Mouse (Mus musculus): Measurements from ENCODE around the gene Clnk.
"Not testable (repeated sequence)": the region's sequence is repeated elsewhere in the genome, so short reads cannot be mapped to it uniquely, and the experiment has no call there.

Clnk gene

DNA sequence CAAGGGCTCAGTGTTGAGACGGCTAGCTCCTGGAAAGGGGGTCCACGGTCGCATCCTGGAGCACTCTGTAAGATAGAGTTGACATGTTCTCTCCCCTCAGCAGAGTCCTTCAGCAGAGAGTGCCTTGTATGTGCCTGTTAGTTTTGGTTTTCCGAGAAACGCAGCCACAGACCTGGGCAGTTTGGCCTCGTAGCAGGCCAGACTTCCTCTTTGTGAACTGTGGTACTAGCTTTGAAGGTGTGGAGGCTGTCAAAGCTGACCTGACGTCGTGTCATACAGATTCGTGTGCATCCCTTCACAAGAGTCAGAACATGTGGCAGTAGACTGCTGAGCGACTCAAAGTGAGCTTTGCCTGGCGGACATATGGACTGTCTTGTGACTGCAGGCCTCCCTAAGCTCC is at the start of gene Clnk:
Clnk (minus strand) TSS at position 191 of the 400 bp plus-strand sequence.
- no peak for DNase-seq (ENCODE audit: low read depth, low spot score)

DNA sequence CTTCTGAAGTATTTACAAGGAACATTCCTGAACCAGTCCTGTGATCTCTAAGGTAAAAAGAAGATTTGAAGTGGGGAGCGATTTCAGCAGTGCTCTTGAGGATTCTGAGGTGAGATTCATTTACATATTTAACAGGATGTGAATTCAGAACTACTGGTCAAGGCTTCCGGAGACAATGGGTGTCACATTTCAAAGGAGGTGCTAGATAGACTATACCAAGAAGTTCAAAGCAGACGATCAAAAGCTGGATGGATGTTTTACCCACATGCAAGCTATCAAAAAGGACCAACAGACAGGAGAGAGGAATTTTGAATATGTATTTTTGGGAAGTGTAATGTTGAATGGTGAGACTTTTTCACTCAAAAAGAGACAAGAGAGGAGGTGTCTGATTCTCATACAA is 28.7 kb upstream of the Clnk start:
- peak; percentile 62 for DNase-seq (ENCODE audit: low read depth, low spot score)

DNA sequence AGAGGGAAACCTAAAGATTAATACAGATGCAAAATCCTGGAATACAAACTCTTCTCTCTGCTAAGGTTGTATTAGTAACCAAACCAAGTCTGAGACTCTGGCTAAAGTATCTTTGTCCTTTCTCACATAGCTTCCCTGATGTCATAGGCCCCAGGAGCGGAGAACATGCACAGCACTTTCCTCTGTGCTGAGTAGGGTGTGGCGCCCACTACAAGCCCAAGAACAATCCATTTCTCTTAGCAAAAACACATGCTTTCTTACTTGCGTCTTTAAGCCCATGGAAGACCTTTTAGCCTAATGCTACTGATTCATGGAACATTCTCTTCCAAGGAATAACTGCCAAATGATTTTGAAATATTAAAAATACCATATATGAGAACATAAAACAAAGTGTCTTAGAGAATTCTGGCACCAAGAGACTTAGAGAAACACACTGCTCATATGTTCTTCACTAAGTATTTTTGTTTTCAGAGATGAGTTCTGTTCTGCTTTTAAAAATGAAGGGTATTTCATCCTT is 28.0 kb upstream of the Clnk start:
- peak; percentile 9 for DNase-seq (ENCODE audit: low read depth, low spot score)

DNA sequence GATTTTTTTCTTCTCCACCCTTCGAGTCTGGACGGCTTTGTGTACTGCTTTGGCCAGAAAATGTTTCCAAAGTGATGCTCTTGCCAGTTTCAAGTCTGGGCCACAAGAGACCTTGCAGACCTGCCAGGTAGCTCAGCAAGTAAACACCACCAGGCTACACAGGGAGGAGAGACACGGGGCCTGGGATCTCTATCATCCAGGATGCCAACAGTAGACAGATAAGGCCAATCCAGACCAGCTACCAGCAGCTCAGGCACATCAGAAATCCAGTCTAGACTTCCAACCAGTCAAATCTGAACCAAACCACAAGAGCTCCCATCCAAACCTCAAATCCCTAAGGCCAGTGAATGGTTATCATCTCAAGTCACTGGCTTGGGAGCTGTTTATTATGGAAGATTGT is 26.3 kb upstream of the Clnk start:
- no peak for DNase-seq (ENCODE audit: low read depth, low spot score)

DNA sequence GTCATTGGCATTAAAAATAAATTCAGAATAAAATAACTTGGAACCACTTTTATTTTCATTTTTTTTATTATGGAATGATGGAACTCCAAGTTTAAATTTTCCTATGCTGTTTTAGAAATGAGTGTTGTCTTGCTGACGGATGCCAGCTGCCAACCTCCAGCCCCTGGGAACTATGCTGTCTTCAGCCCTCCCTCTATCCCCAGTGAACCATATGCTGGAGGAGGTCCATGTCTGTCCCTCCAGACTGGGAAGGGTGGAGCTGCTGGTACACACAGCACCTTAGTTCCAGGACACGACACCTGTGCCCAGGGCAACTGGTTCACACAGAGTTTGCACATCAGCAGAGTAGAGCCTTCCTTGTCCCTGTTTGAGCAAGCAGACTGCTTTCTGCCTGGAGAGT is 22.4 kb upstream of the Clnk start:
- no peak for DNase-seq (ENCODE audit: low read depth, low spot score)

DNA sequence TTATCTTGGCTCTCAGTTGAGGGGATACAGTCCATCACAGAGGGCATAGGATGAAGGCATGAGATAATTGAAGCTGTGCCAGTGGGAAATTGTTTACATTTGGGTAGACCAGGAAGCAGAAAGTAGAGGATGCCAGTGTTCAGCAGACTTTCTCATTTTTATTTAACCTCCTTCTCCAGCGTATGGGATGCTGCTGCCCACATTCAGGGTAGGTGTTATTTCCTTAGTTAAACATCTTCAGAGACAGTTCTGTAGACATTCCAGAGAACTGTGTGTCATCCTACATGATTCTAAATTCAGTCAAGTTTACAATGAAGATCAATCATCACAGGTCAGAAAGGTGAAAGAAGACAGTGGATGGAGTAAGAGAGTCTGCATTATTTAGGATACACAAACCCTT is 12.0 kb upstream of the Clnk start:
- no peak for DNase-seq (ENCODE audit: low read depth, low spot score)

DNA sequence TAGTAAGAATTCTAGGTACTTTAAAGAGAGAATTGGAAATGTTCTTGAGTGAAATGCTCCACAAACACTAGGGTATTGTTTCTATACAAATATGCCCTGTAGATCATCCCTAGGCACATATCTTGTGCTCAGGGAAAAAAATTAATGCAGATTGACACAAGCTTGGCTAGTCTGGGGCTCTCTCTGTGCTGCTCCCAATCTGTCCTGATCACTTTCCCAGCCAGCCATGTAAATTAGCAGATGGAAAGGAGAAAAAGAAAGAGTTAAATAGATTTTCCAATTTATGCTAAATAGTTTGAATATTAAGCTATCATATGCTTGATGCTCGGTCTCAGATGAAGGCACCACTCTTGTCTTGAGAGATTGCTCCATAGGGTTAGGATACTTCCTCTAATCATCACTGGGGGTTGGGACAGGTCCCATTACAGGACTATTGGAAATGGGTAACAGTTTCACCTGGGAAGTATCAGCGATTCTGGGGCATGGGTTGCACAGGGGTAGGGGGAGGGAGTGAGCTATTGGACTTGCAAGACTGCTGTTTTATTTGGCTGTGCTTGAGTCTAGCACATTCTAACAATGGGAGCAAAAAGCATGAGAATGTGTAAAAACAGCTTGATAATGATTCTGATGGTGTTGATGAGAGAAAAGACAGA is 10.1 kb upstream of the Clnk start:
- no peak for DNase-seq (ENCODE audit: low read depth, low spot score)

DNA sequence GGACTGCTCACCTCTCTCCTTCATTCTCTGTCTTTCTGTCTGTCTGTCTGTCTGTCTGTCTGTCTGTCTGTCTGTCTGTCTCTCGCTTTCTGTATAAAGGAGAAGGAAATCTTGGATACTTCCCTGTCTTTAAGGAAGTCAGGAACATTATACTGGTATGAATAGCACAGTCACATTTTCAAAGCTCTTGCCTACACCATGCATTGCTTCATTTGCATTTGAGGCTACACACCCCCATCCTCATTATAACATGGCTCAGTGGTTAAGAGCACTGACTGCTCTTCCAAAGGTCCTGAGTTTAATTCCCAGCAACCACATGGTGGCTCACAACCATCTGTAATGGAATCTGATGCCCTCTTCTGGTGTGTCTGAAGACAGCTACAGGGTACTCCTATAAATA is 6.0 kb upstream of the Clnk start:
- DNase-seq (ENCODE audit: low read depth, low spot score): not testable (repeated sequence)

DNA sequence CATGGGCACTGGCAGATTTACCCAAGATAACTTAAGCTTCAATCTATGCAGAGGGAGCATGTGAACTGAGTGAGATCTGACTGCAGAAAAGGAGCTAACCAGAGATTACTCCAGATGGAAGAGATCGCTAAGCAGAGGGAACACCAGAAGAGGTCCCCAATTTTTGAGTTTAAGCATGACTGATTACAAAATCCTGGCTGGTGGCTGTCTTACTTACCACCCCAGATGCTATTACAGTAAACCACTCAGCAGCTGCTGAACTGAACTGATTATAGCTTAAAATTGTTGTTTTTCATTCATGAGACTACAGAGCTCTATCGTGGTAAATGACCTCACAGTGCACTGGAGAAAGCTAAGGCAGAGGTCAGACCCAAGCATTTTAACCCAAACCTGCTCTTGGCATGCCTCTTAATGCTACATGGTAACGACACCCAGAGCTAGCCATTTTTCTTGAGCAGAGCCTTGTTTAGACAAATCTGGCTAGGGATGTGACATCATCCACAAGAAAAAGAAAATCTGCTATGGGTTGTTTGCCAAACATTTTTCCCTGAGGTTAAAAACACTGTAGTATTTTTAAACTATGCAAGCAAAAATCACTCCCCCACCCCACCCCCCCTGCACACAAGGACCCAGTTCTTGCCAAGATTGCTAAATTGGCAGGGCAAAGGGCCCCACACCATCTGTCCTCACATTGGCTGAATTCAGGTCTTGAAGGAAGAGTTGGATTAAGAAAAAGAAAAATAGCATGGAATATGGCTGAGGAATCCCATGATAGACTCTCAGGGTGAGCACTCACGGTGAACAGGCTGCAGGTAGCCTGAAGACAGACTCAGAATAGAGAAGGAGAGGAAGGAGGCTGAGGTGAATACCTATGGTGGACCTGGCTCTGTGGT is 5.4 kb upstream of the Clnk start:
- no peak for DNase-seq (ENCODE audit: low read depth, low spot score)

DNA sequence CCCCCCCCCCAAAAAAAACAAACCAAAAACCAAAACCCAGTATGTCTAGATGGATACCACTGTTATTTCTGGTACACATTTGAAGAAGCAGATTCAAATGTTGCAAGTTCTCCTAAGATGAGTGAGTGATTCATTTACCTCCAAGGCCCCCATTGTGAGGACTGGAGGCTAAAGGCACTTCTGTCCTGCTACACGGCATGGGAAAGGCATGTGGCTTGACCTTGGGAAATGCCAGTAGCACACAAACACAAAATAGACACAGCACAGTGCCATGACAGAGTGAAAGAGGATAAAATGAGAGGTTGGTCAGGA is 4.8 kb upstream of the Clnk start:
- DNase-seq (ENCODE audit: low read depth, low spot score): no peak

DNA sequence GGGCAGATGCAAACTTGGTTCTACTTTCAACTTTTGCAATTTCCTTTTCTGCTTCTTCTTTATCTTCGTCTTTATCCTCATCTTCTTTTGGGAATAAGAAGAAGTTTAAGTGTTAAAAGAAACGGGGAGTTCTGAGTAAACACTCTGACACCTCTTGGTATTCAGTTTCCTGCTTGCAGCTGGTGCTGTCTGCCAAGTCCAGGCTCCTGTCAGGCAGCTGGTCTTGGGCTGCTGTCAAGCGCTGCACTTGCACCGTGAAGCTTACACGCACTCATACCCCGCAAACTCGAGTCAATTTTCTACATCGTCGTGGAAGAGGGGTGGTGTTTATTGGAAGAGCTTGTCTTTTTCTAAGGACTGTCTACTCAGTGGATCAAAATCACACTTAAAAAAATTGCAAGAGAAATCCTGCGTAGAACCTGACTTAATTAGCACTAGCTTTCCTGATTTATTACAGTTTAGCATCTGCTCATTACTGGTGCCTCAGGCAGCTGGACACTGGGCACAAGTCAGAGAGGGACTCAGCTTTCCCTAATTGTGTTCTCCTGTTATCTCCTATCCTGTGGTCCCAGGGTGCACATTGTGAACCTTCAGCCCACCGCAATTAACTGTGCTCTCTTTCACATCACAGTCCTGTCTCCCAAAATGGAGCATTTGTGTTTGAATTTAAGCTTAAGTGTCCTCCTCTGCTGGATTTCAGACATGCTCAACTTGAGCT is 3.5 kb upstream of the Clnk start:
- no peak for DNase-seq (ENCODE audit: low read depth, low spot score)

DNA sequence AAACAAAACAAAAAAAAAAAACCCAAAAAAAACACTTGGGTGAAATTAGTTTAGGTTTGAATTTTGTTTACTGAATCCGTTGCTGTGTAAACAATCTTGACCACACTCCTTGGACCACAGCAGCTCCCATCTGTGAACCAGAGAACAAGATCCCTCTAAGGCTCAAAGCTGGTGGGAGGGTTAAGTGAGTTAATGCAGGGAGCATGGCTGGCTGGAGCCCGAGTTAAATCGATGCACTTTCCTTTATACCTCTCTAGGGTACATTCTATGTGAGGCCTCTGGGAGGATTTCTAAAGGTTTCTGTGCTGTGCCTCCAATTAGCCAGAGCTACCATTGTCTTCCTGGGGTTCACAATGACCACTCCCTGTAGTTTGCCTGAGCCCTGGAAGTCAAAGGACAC is 1.2 kb downstream of the Clnk start:
- no peak for DNase-seq (ENCODE audit: low read depth, low spot score)

DNA sequence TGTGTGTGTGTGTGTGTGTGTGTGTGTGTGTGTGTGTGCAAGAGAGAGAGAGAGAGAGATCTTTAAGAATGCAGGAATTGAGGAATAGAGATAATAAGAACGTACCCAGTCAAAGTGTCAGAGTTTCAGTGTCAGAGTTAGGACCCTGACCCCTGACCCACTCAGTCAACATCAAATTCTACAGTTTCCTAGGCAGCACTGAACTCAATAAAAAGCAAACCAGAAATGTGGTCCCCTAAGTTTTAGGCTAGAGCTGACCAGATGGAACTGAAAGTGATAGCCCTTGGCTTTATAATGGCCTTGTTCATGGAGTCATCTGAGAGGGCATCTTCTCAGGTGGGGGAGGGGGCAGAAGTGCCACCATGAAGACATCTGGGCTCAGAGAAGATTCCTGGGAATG is 1.7 kb downstream of the Clnk start:
- no peak for DNase-seq (ENCODE audit: low read depth, low spot score)

DNA sequence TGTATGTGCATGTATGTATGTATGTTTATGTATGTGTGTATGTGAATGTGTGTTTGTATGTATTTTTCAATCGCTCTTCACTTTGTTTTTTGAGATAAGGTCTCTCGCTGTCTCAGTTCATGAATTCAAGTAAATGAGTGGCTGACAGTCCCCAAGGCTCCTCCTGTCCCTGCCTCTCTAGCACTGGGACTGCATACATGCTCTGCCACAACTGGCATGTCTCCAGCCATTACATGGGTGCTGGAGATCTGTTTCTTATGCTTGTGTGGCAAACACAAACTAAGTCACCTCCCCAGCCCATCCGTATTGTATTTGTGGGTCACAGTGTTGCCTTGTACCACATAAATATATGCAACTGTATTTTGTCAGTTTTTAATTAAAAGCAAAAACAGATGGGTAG is 3.7 kb downstream of the Clnk start:
- DNase-seq (ENCODE audit: low read depth, low spot score): no peak

DNA sequence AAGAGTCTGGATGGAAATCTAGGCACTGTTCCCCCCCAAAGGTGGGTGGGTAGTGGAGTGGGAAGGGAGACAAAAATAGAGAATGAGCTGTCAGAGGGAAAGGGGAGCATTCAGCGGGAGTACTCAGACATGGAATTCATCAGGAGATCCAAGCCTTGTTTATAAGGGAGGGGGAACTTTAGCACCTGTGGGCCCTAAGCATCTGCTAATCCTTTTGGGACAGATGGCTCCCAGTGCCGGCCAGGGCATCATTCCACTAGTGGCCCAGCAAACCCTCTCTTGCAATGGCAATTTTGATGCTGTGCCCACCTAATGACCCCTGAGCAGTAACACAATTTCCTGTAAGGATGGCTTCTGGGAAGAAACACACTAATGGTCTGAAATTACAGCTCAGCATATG is 5.0 kb downstream of the Clnk start:
- no peak for DNase-seq (ENCODE audit: low read depth, low spot score)

DNA sequence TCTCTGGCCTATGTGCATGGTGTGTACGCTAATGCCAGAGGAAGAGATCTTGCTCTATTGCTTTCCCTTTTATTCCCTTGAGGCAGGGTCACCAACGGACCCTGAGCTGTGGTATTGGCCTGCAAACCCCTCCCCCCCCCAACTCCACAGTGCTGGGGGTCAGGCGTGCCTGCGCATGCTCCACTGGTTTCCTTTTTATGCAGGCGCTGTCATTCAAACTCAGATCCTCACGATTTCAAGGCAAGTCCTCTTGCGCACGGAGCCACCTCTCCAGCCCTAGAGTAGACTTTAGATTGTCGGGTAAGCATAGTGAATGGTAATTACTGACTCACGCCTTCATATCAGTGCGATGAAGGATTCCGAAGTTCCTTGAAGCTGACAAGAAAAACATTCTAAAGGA is 6.1 kb downstream of the Clnk start:
- DNase-seq (ENCODE audit: low read depth, low spot score): no peak

DNA sequence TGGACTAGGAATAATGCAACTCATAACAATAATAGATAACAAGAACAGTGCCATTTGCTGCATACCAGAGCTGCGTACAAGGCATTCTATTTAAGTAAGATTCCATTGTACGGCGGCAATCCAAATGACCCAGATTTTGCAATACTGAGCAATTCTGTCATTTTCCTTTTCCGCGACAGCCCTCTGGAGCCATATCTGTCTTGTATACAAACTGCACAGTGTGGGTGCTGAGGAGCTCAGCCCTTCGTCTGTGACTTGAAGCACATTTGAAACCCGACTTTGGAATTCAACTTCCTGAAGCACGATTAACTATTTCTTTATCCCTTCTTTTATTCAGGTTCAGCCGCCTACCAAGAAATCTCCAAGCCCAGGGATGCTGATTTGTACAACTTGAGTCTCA is 6.6 kb downstream of the Clnk start:
- DNase-seq (ENCODE audit: low read depth, low spot score): no peak

DNA sequence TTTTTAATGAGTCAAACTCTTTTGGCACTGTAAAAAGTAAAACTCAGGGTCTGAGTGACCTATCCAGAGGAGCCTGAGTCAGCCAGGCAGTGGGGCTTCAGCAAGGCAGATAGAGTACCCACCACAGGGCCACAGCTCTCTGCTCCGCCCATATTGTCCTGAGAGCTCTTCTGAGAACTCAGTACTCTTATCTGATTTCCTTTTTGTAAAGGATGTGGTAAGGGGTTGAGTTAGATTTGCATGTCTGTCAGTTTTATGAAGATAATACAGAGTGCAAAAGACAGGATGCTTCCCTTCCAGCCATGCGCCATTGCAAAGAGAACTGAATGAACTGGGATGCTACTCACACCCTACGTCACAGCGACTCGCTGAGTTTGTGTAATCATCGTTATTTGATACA is 12.0 kb downstream of the Clnk start:
- no peak for DNase-seq (ENCODE audit: low read depth, low spot score)

DNA sequence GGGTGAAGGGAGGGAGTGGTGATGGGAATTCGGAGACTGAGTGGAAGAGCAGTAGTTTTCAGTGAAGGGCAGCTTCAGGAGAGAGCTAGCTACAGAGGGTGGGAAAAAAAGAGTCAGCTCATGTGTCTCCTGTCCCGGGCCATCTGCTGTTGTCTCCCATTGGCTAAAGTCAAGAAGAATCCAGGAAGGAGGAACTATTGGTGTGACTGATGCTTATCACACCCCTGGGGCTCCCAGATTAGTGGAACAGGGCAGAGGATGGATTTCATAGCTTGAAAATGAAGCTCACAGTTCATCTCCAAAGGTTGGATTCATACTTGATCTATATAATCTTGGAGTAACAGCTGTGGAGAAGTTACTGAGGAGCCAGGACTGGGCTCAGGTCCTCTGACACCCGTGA is 13.6 kb downstream of the Clnk start:
- no peak for DNase-seq (ENCODE audit: low read depth, low spot score)

DNA sequence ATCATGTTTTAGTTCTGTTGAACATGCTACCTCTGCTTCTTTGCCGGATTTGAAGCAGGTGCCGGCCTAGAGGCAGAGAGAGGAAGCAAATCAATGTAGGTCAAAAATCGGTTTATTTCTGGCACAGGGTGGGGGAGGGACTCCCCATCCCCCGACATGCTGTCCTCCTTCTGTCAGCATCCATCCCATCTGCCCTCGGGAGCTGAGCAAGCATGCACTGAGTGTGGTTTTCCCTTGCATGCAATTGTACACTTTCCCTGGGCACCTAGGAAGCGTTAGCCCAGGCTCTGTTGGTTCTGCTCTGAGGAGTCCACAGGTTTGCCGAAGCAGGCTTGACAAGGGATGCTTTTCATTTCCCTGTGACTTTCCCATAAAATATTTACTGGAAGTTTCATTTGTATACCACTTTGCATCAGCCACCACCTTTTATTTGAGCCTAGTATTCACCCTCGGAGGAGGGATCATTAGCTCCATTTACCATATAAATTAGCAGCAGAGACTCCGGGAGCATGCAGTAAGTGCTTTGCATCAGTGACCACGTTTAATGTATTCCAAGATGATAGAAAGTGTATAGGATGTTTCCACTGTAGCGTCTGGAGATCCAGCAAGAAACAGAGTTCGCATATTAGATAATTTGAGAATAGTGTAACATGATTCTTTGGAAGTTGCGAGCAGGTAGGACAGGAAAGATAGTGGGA is 14.2 kb downstream of the Clnk start:
- no peak for DNase-seq (ENCODE audit: low read depth, low spot score)

DNA sequence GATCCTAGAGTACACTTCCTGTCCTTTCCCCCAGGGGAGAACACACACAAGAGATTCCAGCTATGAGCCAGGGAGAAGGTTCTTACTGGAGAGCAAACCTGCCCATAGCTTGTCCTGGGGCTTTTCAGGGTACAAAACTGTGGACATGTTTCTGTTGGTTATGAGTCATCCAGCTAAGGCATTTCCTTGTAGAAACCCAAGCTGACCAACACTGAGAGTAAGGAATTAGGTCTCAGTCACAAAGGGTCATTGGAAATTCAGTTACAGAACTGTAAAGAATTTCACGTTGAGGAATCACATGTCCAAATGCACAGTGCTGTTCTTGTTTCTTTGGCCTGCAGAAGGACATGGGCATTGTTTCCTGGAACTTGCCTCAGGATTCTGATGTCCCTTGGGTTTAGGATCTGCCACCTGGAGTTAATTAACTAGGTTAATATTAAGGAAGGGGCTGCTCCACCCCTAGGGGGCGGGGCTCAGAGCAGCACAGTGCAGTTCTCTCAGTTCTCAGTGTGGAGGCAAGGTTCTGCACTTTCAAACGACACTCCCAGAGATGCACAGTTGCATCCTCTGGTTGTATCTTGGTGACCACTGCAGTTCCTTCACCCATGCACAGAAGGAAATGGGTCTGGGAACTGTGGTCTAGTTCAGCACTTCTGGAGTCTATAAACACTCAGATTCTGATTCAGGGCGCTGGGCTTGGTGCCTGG is 18.4 kb downstream of the Clnk start:
- DNase-seq (ENCODE audit: low read depth, low spot score): no peak

All from ZHBTc4 (cell line).